Mouse (Mus musculus): ENCODE data around the gene Robo1. TPM values are rescaled to one million over a fixed set of nuclear protein-coding genes. Genes with fewer than 3 reads are reported as not detected.

Gene Robo1
- total RNA-seq, 2 experiments from 2014 or later, result 50.3 to 55.6 TPM

DNA sequence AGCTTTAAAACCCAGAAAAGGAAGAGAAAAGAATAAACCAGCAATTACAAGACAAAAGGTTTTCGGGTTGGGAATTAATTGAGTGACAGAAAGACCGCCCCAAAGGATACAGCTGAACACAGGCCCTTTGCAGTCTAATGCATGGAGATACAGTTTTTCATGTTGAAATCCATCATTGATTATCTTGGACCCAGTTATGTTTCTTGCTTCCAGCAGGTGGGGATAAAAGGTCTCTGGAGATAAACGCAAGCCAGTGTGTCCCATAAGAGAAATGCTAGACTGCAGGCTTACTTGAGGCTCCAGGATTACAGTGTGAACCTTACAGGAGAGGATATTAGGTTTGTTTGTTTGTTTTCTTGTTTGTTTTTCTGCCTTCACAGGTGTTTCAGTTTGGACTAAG lies 383.8 kb downstream of the Robo1 start:
- peak; percentile 44 for TF ChIP-seq CTCF (IDR thresholded peaks at IDR 0.05)
- H3K4me3 ChIP-seq, result no peak overlapping the region
- DNase-seq (ENCODE audit: extremely low spot score in 1 of 2, low spot score in 2 of 2), result no peak
- intact Hi-C loops (cut with DNase I), result loop anchor here (5.0 kb wide), 1 partner anchor 285 kb away; no protein-coding TSS in a partner anchor
- no peak overlapping the region for H3K27ac ChIP-seq

DNA sequence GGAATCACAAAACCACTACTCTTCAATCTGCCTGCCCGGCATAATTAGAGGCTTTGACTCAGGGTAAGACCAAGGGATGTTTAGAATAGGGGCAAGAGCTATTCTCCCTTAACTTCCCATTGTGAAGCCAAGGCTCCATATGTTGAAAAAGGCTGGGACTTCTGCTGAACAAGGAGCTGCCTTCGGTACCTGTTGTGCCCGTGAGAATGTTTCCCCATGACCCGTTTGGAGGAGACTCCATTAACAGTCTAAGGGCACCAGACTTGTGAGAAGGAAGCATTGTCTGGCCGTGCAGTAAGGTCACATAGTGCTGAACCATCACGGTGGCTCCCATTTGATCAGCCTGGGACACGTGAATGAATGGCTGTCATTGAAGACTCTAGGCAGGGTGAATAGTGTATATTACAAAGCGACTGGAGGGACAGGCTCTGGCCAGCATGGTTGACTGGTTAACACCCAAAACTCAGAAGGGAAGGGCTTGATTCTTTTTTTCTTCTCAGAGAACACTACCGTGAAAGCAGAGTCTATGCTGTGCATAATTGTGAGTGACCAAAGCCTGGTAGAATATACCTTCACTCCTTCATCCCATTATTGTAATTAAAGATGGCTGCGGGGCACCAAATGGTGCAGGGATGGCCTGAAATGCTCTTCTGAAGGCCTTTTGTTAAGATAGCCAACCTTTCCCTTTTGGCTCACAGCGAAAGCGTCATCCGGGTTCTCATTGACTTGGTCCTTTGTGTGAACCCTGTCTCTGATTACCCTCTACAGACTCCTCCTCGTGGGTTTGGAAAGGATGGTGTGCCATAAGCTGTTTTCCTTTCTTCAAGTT lies 385.6 kb downstream of the Robo1 start:
- H3K4me3 ChIP-seq, result no peak overlapping the region
- no peak overlapping the region for H3K27ac ChIP-seq
- DNase-seq (ENCODE audit: extremely low spot score in 1 of 2, low spot score in 2 of 2), result no peak
- intact Hi-C loops (cut with DNase I), result loop anchor here (5.0 kb wide), 1 partner anchor 284 kb away; no protein-coding TSS in a partner anchor
- TF ChIP-seq CTCF (IDR thresholded peaks at IDR 0.05), result no peak

DNA sequence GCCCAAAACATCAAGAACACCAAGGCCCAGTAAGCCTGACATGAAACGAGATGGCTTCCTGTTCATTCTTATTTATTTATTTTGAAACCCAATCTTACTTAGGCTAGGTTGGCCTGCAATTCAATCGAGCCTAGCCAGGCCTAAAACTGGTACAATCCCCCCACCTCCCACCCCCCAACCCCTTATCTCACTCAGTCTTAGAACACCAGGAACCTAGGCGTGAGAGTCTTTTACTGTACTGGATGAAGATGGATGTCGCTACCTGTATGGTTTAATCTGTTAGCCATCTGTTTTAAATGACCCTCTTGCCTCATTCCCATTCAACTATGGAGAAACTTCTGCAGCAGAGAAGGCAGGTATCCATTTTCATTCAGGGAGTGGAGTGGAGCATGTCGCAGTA lies 386.7 kb downstream of the Robo1 start:
- Histone ChIP-seq H3K4me3 (no peak overlapping the region), H3K27ac (no peak overlapping the region)
- TF ChIP-seq CTCF (IDR thresholded peaks at IDR 0.05), result no peak
- intact Hi-C loops (cut with DNase I), result loop anchor here (5.0 kb wide), 1 partner anchor 283 kb away; no protein-coding TSS in a partner anchor
- DNase-seq (ENCODE audit: extremely low spot score in 1 of 2, low spot score in 2 of 2), result no peak

DNA sequence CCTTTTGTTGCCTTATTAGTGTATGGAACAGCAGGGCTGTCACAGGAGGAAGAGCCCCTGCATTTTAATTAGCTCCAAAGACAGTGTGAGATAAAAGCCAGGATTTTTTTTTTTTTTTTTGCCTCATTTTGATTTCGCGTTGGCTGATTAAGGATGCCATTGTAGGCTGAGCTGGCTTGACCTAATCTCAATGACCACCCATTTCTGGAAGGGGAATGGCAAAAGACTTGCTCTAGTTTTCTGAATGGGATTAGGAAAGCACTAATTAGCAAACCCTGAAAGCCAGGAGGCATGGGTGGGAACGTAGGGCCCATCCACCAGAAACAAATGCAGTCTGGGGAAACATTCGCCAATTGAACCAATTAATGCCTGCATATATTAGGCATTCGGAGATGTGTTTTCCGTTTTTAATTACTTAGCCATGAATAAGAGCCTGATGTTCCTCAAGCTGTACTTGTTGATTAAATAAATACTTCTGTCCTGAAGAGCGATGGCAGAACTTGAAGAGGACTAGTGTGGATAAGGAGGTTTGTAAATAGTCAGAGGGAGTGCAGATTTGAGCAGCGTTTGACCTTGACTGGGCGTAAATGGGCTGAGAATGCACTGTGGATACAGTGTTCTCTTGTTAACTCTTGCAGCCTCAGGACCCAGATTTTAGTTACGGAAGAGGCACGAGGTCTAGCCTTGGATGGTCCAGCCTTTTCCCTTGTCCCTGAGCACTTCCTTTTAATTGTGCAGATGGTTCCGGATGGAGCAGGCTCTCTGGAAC lies 391.3 kb downstream of the Robo1 start:
- no peak for TF ChIP-seq CTCF (IDR thresholded peaks at IDR 0.05)
- DNase-seq (ENCODE audit: extremely low spot score in 1 of 2, low spot score in 2 of 2), result peak in 1 of 2 experiments; percentile 17
- intact Hi-C loops (cut with DNase I), result no loop called here

DNA sequence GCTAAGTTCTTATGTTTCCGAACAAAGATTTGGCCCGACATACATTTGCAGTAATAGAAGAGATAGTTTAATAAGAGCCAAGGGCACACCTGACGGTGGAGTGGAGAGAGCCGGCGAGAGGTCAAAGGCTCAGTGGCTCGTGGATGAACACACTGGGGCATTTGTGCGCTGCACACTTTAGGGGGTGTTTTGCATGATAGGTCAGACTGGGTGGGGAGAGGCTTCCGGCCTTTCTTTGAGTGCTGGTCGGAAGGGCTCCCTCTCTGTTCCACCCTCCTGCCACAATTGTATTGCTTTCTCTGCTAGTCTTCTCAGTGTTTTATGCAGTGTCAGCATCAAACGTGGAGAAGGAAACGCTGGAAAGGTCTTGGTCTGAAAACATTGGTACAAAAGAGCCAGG lies 392.2 kb downstream of the Robo1 start:
- no peak overlapping the region for H3K27ac ChIP-seq
- H3K4me3 ChIP-seq, result no peak overlapping the region
- intact Hi-C loops (cut with DNase I), result no loop called here
- TF ChIP-seq CTCF (IDR thresholded peaks at IDR 0.05), result no peak
- no peak for DNase-seq (ENCODE audit: extremely low spot score in 1 of 2, low spot score in 2 of 2)

More for the DNA sequence above, 391.3 kb downstream of the Robo1 start:
- Histone ChIP-seq H3K27ac (no peak overlapping the region), H3K4me3 (no peak overlapping the region)

DNA sequence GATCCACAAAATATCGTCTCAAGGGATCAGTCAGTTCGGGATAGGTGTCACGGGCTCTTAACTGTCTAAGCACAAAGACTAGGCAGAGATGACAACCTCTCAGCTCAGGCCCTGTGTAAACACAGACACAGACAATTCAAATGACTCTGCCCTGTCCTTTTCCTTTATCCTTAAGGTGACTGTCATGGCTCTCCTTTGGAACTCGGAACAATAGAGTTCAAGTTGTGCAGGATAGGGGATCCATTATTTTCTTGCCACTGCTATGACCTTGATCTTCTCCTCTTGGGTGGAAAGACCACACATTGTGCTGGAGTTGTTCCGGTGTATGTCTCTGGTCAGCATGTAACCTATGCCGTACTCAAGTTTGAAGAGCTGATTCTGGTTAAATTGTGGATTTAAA lies 395.4 kb downstream of the Robo1 start:
- TF ChIP-seq CTCF (IDR thresholded peaks at IDR 0.05), result no peak
- no peak overlapping the region for H3K4me3 ChIP-seq
- H3K27ac ChIP-seq, result no peak overlapping the region
- intact Hi-C loops (cut with DNase I), result no loop called here
- DNase-seq (ENCODE audit: extremely low spot score in 1 of 2, low spot score in 2 of 2), result no peak

DNA sequence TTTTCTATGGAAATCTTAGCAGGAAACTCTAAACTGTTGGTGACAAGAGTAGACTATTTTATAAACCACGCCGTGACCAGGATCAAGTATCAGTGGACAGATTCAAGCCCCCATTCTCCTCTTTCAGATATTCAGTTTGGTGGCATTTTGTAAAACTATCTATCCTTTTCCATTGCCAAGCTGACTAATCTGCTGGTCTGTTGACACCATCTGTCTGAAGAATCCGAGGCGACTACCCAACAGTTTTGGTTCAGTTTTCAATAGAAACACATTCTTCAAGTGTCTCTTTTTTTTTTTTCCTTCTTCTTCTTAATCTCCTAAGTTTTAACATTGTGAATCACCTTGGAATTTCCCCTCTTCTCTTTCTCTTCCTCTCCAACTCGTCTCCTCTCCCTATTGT lies 397.7 kb downstream of the Robo1 start:
- H3K4me3 ChIP-seq, result no peak overlapping the region
- no peak overlapping the region for H3K27ac ChIP-seq
- TF ChIP-seq CTCF (IDR thresholded peaks at IDR 0.05), result no peak
- no peak for DNase-seq (ENCODE audit: extremely low spot score in 1 of 2, low spot score in 2 of 2)
- intact Hi-C loops (cut with DNase I), result no loop called here

DNA sequence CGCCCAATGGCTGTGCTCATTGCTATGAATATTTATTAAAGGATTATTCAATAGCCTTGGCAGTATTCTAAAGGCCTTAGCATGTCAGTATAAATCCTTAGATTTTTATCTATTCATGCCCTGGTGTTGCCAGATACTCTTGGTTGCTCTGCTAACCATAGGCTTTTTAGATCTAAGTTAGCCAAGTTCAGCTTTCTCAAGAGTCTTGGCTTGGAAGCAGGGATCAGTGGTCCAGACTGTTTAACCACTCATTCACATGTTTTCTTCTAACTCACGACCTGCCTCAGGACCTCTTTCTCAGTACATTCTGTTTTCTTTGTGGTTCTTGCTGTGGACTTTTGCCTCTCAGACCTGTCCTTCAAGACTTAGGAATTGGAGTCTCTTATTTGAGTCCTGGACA lies 400.4 kb downstream of the Robo1 start:
- Histone ChIP-seq H3K27ac (no peak overlapping the region), H3K4me3 (no peak overlapping the region)
- no peak for TF ChIP-seq CTCF (IDR thresholded peaks at IDR 0.05)
- DNase-seq (ENCODE audit: extremely low spot score in 1 of 2, low spot score in 2 of 2), result no peak
- intact Hi-C loops (cut with DNase I), result no loop called here

DNA sequence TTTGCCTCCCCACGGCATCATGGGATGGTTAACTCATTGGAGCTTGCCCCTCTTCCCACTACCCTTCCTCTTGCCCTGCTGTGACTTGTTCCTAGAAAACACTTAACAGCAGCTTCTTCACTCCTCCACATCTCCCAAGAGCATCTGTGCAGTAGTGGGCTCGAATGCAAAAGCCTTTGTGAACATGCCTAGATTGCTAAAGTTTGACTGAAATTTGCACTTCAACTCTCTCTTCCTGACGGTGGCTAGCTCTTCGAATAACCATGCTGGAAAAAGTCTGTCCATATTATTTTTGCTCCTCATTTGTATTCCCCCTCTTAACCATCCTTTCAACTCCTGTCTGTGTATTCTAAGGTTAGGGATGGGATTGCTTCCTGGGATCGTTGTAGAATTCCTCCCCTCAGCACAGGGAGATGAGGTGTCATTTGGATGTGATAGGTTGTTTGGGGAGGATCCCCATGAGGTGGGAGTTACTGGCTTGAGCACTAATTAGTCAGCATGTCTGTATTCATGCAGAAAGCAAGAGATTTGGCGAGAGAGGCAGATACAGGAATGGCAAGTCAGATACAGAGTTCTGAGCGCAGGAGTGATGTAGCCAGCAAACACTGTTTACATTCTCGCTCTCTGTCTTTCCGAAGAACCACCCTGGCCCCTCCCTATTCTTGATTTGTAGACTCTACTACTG lies 409.2 kb downstream of the Robo1 start:
- DNase-seq (ENCODE audit: extremely low spot score in 1 of 2, low spot score in 2 of 2), result peak in 1 of 2 experiments; percentile 5
- no peak for TF ChIP-seq CTCF (IDR thresholded peaks at IDR 0.05)
- no peak overlapping the region for H3K27ac ChIP-seq
- H3K4me3 ChIP-seq, result no peak overlapping the region
- intact Hi-C loops (cut with DNase I), result no loop called here

DNA sequence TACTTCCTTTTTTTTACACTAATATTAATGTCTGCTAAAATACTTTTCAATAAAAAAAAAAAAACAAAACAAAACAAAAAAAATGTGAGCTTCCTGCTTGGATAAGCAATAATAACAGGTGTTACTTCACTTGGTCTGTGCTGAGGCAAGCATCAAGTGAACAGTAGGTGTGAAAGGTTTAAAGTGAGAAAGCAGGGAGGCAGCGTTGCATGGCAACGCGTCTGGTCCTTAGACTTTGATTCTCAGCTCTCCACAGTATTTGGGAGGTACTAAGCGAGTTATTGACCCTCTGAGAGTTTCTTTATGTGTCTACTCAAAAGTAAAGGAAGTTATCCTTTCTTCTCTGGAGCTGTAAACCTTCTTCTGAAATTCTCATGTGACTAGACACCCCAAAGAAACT lies 411.0 kb downstream of the Robo1 start:
- intact Hi-C loops (cut with DNase I), result no loop called here
- no peak for DNase-seq (ENCODE audit: extremely low spot score in 1 of 2, low spot score in 2 of 2)
- H3K27ac ChIP-seq, result no peak overlapping the region

DNA sequence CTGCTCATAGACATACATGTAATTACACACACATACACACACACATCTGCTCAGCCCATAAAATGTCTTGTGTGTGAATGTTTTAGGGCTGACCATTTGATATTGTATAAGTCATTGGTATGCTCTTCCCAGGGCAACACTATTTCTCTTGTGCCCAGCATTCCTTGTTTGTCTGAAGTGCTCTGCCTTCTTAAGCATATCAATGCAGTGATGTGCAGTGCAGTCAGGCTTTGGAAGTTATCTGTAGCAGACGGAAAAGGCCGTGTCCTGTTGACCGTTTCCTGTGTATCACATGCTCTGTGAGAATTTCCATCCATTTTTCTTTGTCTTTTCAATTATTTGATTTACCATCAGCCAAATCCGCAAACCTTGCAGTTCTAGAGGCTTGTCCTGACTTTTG lies 412.9 kb downstream of the Robo1 start:
- TF ChIP-seq CTCF (IDR thresholded peaks at IDR 0.05), result no peak
- intact Hi-C loops (cut with DNase I), result no loop called here
- H3K27ac ChIP-seq, result no peak overlapping the region
- H3K4me3 ChIP-seq, result no peak overlapping the region
- no peak for DNase-seq (ENCODE audit: extremely low spot score in 1 of 2, low spot score in 2 of 2)

More for the DNA sequence above, 411.0 kb downstream of the Robo1 start:
- TF ChIP-seq CTCF (IDR thresholded peaks at IDR 0.05), result no peak
- no peak overlapping the region for H3K4me3 ChIP-seq

Data from left cerebral cortex, adult 2 months (tissue).